Comparison of ENCODE assay signal across 7 mouse cellular contexts in genomic region chr4:136248464-136249331, GRCm38 (mm10). TPM values are rescaled to one million over a fixed set of nuclear protein-coding genes. Genes with fewer than 3 reads are reported as not detected.
DNase-seq lines count a peak whose midpoint lies in the region; ATAC-seq and TF ChIP-seq lines count a peak whose summit lies in the region.

No protein-coding gene starts in this region.

- H3K36me3 ChIP-seq in hindbrain, embryonic 14.5 days (replicated peaks; ENCODE audit: control insufficient read depth, insufficient read depth): no peaks in the 10 kb centered on the region
- peaks cover 16% of the 10 kb centered on the region for H3K36me3 ChIP-seq in limb, embryonic 15.5 days
- no peaks in the 10 kb centered on the region; the same call in 1 of the 2 replicates for H3K36me3 ChIP-seq in stomach, embryonic 15.5 days

- peak overlapping the region; percentile 14; the same call in 1 of the 2 replicates for H3K4me3 ChIP-seq in cortical plate, adult 2 months (ENCODE audit: insufficient read depth, low read length)
- peak overlapping the region; percentile 32 for H3K4me3 ChIP-seq in hindbrain, embryonic 14.5 days (replicated peaks; ENCODE audit: low read length)
- peak overlapping the region; percentile 48 for H3K4me3 ChIP-seq in limb, embryonic 15.5 days
- H3K4me3 ChIP-seq in stomach, embryonic 15.5 days (replicated peaks): peak overlapping the region; percentile 49

- H3K4me2 ChIP-seq in hindbrain, embryonic 14.5 days (replicated peaks): peak overlapping the region; percentile 62
- peak overlapping the region; percentile 93 for H3K4me2 ChIP-seq in limb, embryonic 15.5 days
- peak overlapping the region; percentile 93 for H3K4me2 ChIP-seq in stomach, embryonic 15.5 days

- peak overlapping the region; percentile 1; the same call in 1 of the 2 replicates for H3K9ac ChIP-seq in hindbrain, embryonic 14.5 days
- H3K9ac ChIP-seq in limb, embryonic 15.5 days: peak overlapping the region; percentile 39
- peak overlapping the region; percentile 46 for H3K9ac ChIP-seq in stomach, embryonic 15.5 days

- no peaks in the 10 kb centered on the region for H3K9me3 ChIP-seq in hindbrain, embryonic 14.5 days (ENCODE audit: control insufficient read depth, low read length)
- H3K9me3 ChIP-seq in limb, embryonic 15.5 days: no peaks in the 10 kb centered on the region
- no peaks in the 10 kb centered on the region for H3K9me3 ChIP-seq in stomach, embryonic 15.5 days

- H3K27me3 ChIP-seq in hindbrain, embryonic 14.5 days (ENCODE audit: control insufficient read depth, insufficient read depth, low read length): peaks cover 71% of the 10 kb centered on the region
- H3K27me3 ChIP-seq in limb, embryonic 15.5 days: peaks cover 52% of the 10 kb centered on the region
- peaks cover 25% of the 10 kb centered on the region for H3K27me3 ChIP-seq in stomach, embryonic 15.5 days (replicated peaks)

- ATAC-seq in hindbrain, embryonic 14.5 days (ENCODE audit: low FRiP score): no peak
- no peak for ATAC-seq in limb, embryonic 15.5 days (ENCODE audit: insufficient number of reproducible peaks, low FRiP score, low TSS enrichment, low read depth)
- no peak for ATAC-seq in stomach, embryonic 15.5 days (ENCODE audit: insufficient read depth, low FRiP score, low read depth)

- no peak for TF ChIP-seq POLR2A in cortical plate, adult 2 months (IDR thresholded peaks at IDR 0.05; ENCODE audit: extremely low read depth, insufficient read depth, low read length)

- DNase-seq in NIH3T3 (ENCODE audit: low read depth): peak; percentile 46
- DNase-seq in hindbrain, embryonic 14.5 days (ENCODE audit: low spot score): no peak
- DNase-seq in layer of hippocampus, adult 9-10 months (ENCODE audit: low spot score): no peak
- DNase-seq in B cell, adult 2 months: no peak

- no peak for TF ChIP-seq CTCF in cortical plate, adult 2 months (IDR thresholded peaks at IDR 0.05; ENCODE audit: extremely low read depth, insufficient read depth, low read length)

- H3K4me1 ChIP-seq in cortical plate, adult 2 months (ENCODE audit: control insufficient read depth, insufficient read depth, low read length): no peaks in the 10 kb centered on the region
- peaks cover 14% of the 10 kb centered on the region for H3K4me1 ChIP-seq in hindbrain, embryonic 14.5 days (replicated peaks; ENCODE audit: control insufficient read depth, insufficient read depth, low read length)
- peaks cover 45% of the 10 kb centered on the region for H3K4me1 ChIP-seq in limb, embryonic 15.5 days
- H3K4me1 ChIP-seq in stomach, embryonic 15.5 days: peaks cover 42% of the 10 kb centered on the region

- no peak overlapping the region for H3K27ac ChIP-seq in cortical plate, adult 2 months (ENCODE audit: insufficient read depth, low read length)
- H3K27ac ChIP-seq in hindbrain, embryonic 14.5 days: no peak overlapping the region
- peak overlapping the region; percentile 51 for H3K27ac ChIP-seq in limb, embryonic 15.5 days
- peak overlapping the region; percentile 38; the same call in 1 of the 2 replicates for H3K27ac ChIP-seq in stomach, embryonic 15.5 days

- under 1% methylated on average over 35 of the region's 37 CpGs for WGBS in hindbrain, embryonic 14.5 days
- WGBS in limb, embryonic 15.5 days: 1% methylated on average over 35 of the region's 37 CpGs
- WGBS in stomach, embryonic 15.5 days: 3% methylated on average over 37 of the region's 37 CpGs

RNA-seq across cellular contexts. Expression of gene Tcea3, which starts 1.2 kb away (rescaled TPM):
- polyA plus RNA-seq in cortical plate, adult 2 months (2012; rRNA removed): 0.53 and 0.92 TPM in 2 replicates
- 1.2 and 2.0 TPM in 2 replicates for polyA plus RNA-seq in hindbrain, embryonic 14.5 days (2014; fragmentation: Nextera tagmentation; extraction: Ambion mirVana)
- 20.6 and 29.9 TPM in 2 replicates for polyA plus RNA-seq in limb, embryonic 15.5 days (2015; fragmentation: Nextera tagmentation; extraction: Ambion mirVana)
- polyA plus RNA-seq in stomach, embryonic 15.5 days (2015; fragmentation: Nextera tagmentation; extraction: Ambion mirVana): 18.9 and 20.8 TPM in 2 replicates

RNA-seq across cellular contexts. Expression of gene Zfp46, which starts 35.8 kb away (rescaled TPM):
- 61.6 and 72.2 TPM in 2 replicates for polyA plus RNA-seq in cortical plate, adult 2 months (2012; rRNA removed)
- 39.8 and 48.8 TPM in 2 replicates for polyA plus RNA-seq in hindbrain, embryonic 14.5 days (2014; fragmentation: Nextera tagmentation; extraction: Ambion mirVana)
- 25.0 and 25.9 TPM in 2 replicates for polyA plus RNA-seq in limb, embryonic 15.5 days (2015; fragmentation: Nextera tagmentation; extraction: Ambion mirVana)
- 20.3 and 21.0 TPM in 2 replicates for polyA plus RNA-seq in stomach, embryonic 15.5 days (2015; fragmentation: Nextera tagmentation; extraction: Ambion mirVana)

RNA-seq across cellular contexts. Expression of gene Asap3, which starts 42.5 kb away (rescaled TPM):
- polyA plus RNA-seq in cortical plate, adult 2 months (2012; rRNA removed): 2.9 and 3.2 TPM in 2 replicates
- 4.9 TPM in 2 replicates for polyA plus RNA-seq in hindbrain, embryonic 14.5 days (2014; fragmentation: Nextera tagmentation; extraction: Ambion mirVana)
- 15.4 and 19.0 TPM in 2 replicates for polyA plus RNA-seq in limb, embryonic 15.5 days (2015; fragmentation: Nextera tagmentation; extraction: Ambion mirVana)
- polyA plus RNA-seq in stomach, embryonic 15.5 days (2015; fragmentation: Nextera tagmentation; extraction: Ambion mirVana): 6.4 and 7.8 TPM in 2 replicates

Comparison
In these comparisons a context has a peak if more than half of its experiments do, and no peak if none do; other contexts are left out.
1. H3K27ac ChIP-seq: peak in limb, embryonic 15.5 days (single experiment) and stomach, embryonic 15.5 days (single experiment); none in cortical plate, adult 2 months (single experiment) and hindbrain, embryonic 14.5 days (single experiment).
2. Peak in every context shown above with its lines, with median percentiles within 50 percentile points of each other: H3K4me3 ChIP-seq, H3K4me2 ChIP-seq and H3K9ac ChIP-seq.